Mouse (Mus musculus) ES-Bruce4 (cell line): ENCODE results near the gene Zfp575.

Source experiments
- CTCF ChIP-seq: IDR thresholded peaks from one replicate; pipeline ENCODE4 v1.8.1; 2011; ENCODE audit warnings: low read depth, low read length
- POLR2A ChIP-seq: IDR thresholded peaks from one replicate; pipeline ENCODE4 v1.8.1; 2011; ENCODE audit warnings: low read length; ENCODE audit not compliant: insufficient read depth

DNA sequence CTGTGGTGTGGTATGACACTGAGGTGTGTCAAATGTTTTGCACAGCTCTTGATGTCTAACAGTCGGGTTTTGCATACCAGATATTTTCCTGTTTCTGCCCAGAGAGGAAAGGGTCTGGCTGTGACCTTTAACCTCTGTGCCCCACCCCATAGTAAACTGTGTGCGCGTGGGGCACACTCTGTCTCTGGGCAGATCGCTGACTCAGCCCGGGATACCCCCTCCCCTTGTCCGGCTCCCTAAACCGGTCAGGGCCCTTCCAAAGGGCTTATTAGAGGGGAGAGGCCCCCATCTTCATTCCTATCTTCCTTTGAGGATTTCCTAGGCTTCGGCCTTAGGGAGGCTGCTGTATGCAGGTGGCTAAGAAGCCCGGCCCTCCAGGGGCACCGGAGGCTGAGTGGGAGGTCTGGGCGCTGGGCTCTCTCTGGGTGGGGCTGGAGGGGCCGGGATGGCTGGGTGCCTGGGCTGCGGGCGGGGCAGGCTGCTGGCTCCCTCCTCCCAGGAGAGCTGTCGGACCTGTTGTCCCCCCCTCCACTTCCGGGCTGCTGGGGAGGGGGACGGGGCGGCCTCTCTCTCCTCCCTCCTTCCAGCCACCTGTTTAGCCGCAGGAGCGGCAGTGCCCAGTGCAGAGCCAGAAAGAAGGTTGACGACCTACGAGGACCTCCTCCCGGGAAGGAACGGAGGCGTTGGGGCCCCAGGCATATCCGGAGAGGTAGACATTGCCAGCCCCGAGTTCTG, 22.9 kb upstream of the Zfp575 start, which contains the start of gene Phldb3:
- no peak for TF ChIP-seq CTCF
- no peak for TF ChIP-seq POLR2A
